Mouse (Mus musculus) MEL (cell line): ENCODE data around the gene Txnrd3. TPM values are rescaled to one million over a fixed set of nuclear protein-coding genes. Genes with fewer than 3 reads are reported as not detected.
A peak's percentile ranks its signal among the peaks of the same experiment; 100 is the strongest.

ENCODE experiments used
- DNase-seq: peaks from one replicate; pipeline ENCODE4 v3.0.0; 2011; ENCODE audit warnings: low read depth, low spot score
- H3K27ac ChIP-seq: 2 replicates; pipeline ENCODE4 v1.5.1; 2012; ENCODE audit warnings: low read depth, mild to moderate bottlenecking, control low read depth, low read length, moderate library complexity; ENCODE audit not compliant: control insufficient read depth
- H3K27me3 ChIP-seq, 2 experiments: fragments of 150-350 bp in 1 of 2; sonication (generic) in 1 of 2; 2 replicates each; pipeline ENCODE4 v1.6.1; 2012; ENCODE audit warnings: low read length in 2 of 2, mild to moderate bottlenecking in 2 of 2, improper control_type of control experiment in 1 of 2, moderate library complexity in 1 of 2; ENCODE audit not compliant: insufficient read depth in 2 of 2, control insufficient read depth in 1 of 2
- H3K36me3 ChIP-seq, 2 experiments: 2 replicates each; pipeline ENCODE4 v1.6.1; 2012 to 2014; ENCODE audit warnings: low read length in 2 of 2, improper control_type of control experiment in 1 of 2, inconsistent platforms in 1 of 2, mild to moderate bottlenecking in 1 of 2; ENCODE audit not compliant: insufficient read depth in 2 of 2, control insufficient read depth in 1 of 2
- H3K4me1 ChIP-seq, 2 experiments: fragments of 150-350 bp in 1 of 2; sonication (generic) in 1 of 2; 2 replicates each; pipeline ENCODE4 v1.6.1; 2012; ENCODE audit warnings: low read length in 2 of 2, improper control_type of control experiment in 1 of 2, mild to moderate bottlenecking in 1 of 2; ENCODE audit not compliant: insufficient read depth in 2 of 2, control insufficient read depth in 1 of 2
- H3K4me3 ChIP-seq, 2 experiments: fragments of 150-350 bp in 1 of 2; sonication (generic) in 1 of 2; 2 replicates each; pipeline ENCODE4 v1.5.1; 2012; ENCODE audit warnings: low read depth in 2 of 2, low read length in 2 of 2, mild to moderate bottlenecking in 2 of 2, moderate library complexity in 2 of 2, control low read depth in 1 of 2, improper control_type of control experiment in 1 of 2; ENCODE audit not compliant: control insufficient read depth in 1 of 2, insufficient read depth in 1 of 2
- H3K79me2 ChIP-seq: 2 replicates; pipeline ENCODE4 v1.6.1; 2012; ENCODE audit warnings: mild to moderate bottlenecking, low read length, moderate library complexity; ENCODE audit not compliant: control insufficient read depth, poor library complexity, insufficient read depth
- H3K9ac ChIP-seq: 2 replicates; pipeline ENCODE4 v1.6.1; 2012; ENCODE audit warnings: low read depth, mild to moderate bottlenecking, control low read depth, low read length, moderate library complexity; ENCODE audit not compliant: control insufficient read depth, poor library complexity, severe bottlenecking
- H3K9me3 ChIP-seq: fragments of 150-350 bp; sonication (generic); replicated peaks from 2 replicates; pipeline ENCODE4 v1.6.1; 2012; ENCODE audit warnings: mild to moderate bottlenecking, low read length, improper control_type of control experiment, moderate library complexity; ENCODE audit not compliant: insufficient read depth
- BHLHE40 ChIP-seq: IDR thresholded peaks from 2 replicates; pipeline ENCODE4 v1.6.1; 2012; ENCODE audit warnings: low read depth, mild to moderate bottlenecking, inconsistent platforms, low read length, improper control_type of control experiment, borderline replicate concordance
- CHD1 ChIP-seq: IDR thresholded peaks from 2 replicates; pipeline ENCODE4 v1.6.1; 2012; ENCODE audit warnings: low read depth, mild to moderate bottlenecking, inconsistent platforms, low read length, improper control_type of control experiment
- CHD2 ChIP-seq: IDR thresholded peaks from 2 replicates; pipeline ENCODE4 v1.6.1; 2011; ENCODE audit warnings: low read length, improper control_type of control experiment
- CTCF ChIP-seq, 3 experiments: IDR thresholded peaks in 2 of 3; conservative IDR thresholded peaks in 1 of 3; 2 replicates each; pipeline ENCODE4 v1.5.1; 2011 to 2012; ENCODE audit warnings: low read length in 3 of 3, low read depth in 2 of 3, mild to moderate bottlenecking in 2 of 3, improper control_type of control experiment in 1 of 3, inconsistent platforms in 1 of 3, mixed read lengths in 1 of 3, moderate library complexity in 1 of 3; ENCODE audit not compliant: control insufficient read depth in 1 of 3, insufficient read depth in 1 of 3, poor library complexity in 1 of 3, severe bottlenecking in 1 of 3
- EP300 ChIP-seq, 2 experiments: IDR thresholded peaks; 2 replicates each; pipeline ENCODE4 v1.6.1; 2011; ENCODE audit warnings: improper control_type of control experiment in 2 of 2, low read length in 2 of 2, low read depth in 1 of 2, mild to moderate bottlenecking in 1 of 2
- ETS1 ChIP-seq: IDR thresholded peaks from 2 replicates; pipeline ENCODE4 v1.6.1; 2012; ENCODE audit warnings: low read depth, mild to moderate bottlenecking, inconsistent platforms, low read length, improper control_type of control experiment, moderate library complexity
- GATA1 ChIP-seq: IDR thresholded peaks from 2 replicates; pipeline ENCODE4 v1.6.1; 2011; ENCODE audit warnings: low read depth, low read length, improper control_type of control experiment
- HCFC1 ChIP-seq: IDR thresholded peaks from 2 replicates; pipeline ENCODE4 v1.6.1; 2012; ENCODE audit warnings: low read depth, mild to moderate bottlenecking, inconsistent platforms, low read length, improper control_type of control experiment, moderate library complexity
- MAX ChIP-seq: IDR thresholded peaks from 2 replicates; pipeline ENCODE4 v1.6.1; 2011; ENCODE audit warnings: low read length, improper control_type of control experiment
- MAZ ChIP-seq: IDR thresholded peaks from 2 replicates; pipeline ENCODE4 v1.6.1; 2012; ENCODE audit warnings: low read depth, mild to moderate bottlenecking, inconsistent platforms, low read length, improper control_type of control experiment
- MEF2A ChIP-seq: IDR thresholded peaks from 2 replicates; pipeline ENCODE4 v1.6.1; 2014; ENCODE audit warnings: low read depth, mild to moderate bottlenecking, inconsistent platforms, low read length, improper control_type of control experiment; ENCODE audit not compliant: poor library complexity, insufficient replicate concordance, severe bottlenecking; ENCODE audit errors: extremely low read depth
- MYB ChIP-seq: IDR thresholded peaks from 2 replicates; pipeline ENCODE4 v1.6.1; 2011; ENCODE audit warnings: mild to moderate bottlenecking, low read depth, low read length, improper control_type of control experiment
- POLR2A ChIP-seq, 2 experiments: IDR thresholded peaks; 2 replicates each; pipeline ENCODE4 v1.6.1; 2011 to 2012; ENCODE audit warnings: low read length in 2 of 2, mild to moderate bottlenecking in 2 of 2, control low read depth in 1 of 2, improper control_type of control experiment in 1 of 2, low read depth in 1 of 2, moderate library complexity in 1 of 2; ENCODE audit not compliant: control insufficient read depth in 1 of 2, insufficient read depth in 1 of 2, poor library complexity in 1 of 2
- POLR2AphosphoS5 ChIP-seq: IDR thresholded peaks from 2 replicates; pipeline ENCODE4 v1.6.1; 2012; ENCODE audit warnings: low read depth, borderline replicate concordance, mild to moderate bottlenecking, inconsistent platforms, low read length, moderate library complexity, mixed read lengths
- RAD21 ChIP-seq: IDR thresholded peaks from 2 replicates; pipeline ENCODE4 v1.6.1; 2011; ENCODE audit warnings: mild to moderate bottlenecking, low read depth, low read length, improper control_type of control experiment
- RCOR1 ChIP-seq: IDR thresholded peaks from 2 replicates; pipeline ENCODE4 v1.6.1; 2012; ENCODE audit warnings: low read depth, mild to moderate bottlenecking, inconsistent platforms, low read length, improper control_type of control experiment
- SMC3 ChIP-seq: IDR thresholded peaks from 2 replicates; pipeline ENCODE4 v1.6.1; 2011; ENCODE audit warnings: low read depth, low read length, improper control_type of control experiment
- TAL1 ChIP-seq: IDR thresholded peaks from 2 replicates; pipeline ENCODE4 v1.6.1; 2012; ENCODE audit warnings: mild to moderate bottlenecking, inconsistent platforms, low read length, moderate library complexity, mixed read lengths
- TBP ChIP-seq: IDR thresholded peaks from 2 replicates; pipeline ENCODE4 v1.8.0; 2011; ENCODE audit warnings: low read depth, low read length, improper control_type of control experiment
- TCF12 ChIP-seq: IDR thresholded peaks from 2 replicates; pipeline ENCODE4 v1.6.1; 2014; ENCODE audit warnings: low read depth, mild to moderate bottlenecking, inconsistent platforms, low read length, improper control_type of control experiment, moderate library complexity
- ZC3H11A ChIP-seq: IDR thresholded peaks from 2 replicates; pipeline ENCODE4 v1.6.1; 2012; ENCODE audit warnings: low read depth, mild to moderate bottlenecking, inconsistent platforms, low read length, improper control_type of control experiment
- ZMIZ1 ChIP-seq: IDR thresholded peaks from 2 replicates; pipeline ENCODE4 v1.6.1; 2012; ENCODE audit warnings: low read depth, mild to moderate bottlenecking, inconsistent platforms, low read length, improper control_type of control experiment, moderate library complexity
- polyA plus RNA-seq, 2 experiments: library from polyadenylated mRNA; stranded (reverse) in 1 of 2; unstranded in 1 of 2; fragments of >175 nt in 1 of 2; fragments of >200 nt in 1 of 2; gene quantifications; 2 replicates each; pipeline versions ENCODE4 v1.2.1 to v1.2.4; 2012; ENCODE audit warnings: low replicate concordance in 2 of 2, low read depth in 1 of 2; ENCODE audit not compliant: insufficient read length in 2 of 2, insufficient read depth in 1 of 2, missing spikeins in 1 of 2
- total RNA-seq: library from RNA; depleted of rRNA; stranded (reverse); fragments of 300-350 nt; gene quantifications from 2 replicates; pipeline ENCODE4 v1.2.3, GENCODE M21; 2012

The Txnrd3 gene
- total and polyA plus RNA-seq, 3 experiments, result 8.7 to 15.1 TPM; not detected in 1

DNA sequence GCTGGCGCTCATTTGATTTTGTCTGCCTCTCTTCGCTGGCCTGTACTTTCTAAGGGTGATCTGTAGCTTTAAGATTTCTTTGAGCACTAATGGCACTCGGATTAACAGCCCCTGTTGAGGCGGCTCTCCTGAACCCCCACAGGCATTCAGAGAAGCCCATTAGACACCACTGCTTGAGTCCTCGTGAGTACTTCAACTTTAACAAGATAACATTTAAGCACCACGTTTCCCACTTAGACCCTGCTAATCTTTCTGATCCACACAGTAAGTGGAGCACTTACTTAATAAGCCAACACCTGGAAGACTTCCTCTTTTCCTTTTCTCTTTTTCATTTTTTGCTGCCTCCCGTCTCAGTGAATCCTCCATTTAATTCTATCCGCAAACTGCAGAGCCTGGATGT is 21.4 kb downstream of the Txnrd3 start (continued):
- TF ChIP-seq ZC3H11A, result no peak
- peak; percentile 45 for TF ChIP-seq GATA1
- TF ChIP-seq ETS1, result 0 out of 2 replicates have a peak, but pooled peaks have one; percentile 20
- peak; percentile 11 to 51; a peak in 3 of 4 replicates for TF ChIP-seq EP300 (IDR thresholded peaks at IDR 0.05; ENCODE audit: low read depth in 1 of 2, low read length in 2 of 2)
- TF ChIP-seq TCF12, result peak; percentile 57
- TF ChIP-seq MAX, result no peak
- no peak for TF ChIP-seq POLR2AphosphoS5
- no peak for TF ChIP-seq CHD1
- TF ChIP-seq RCOR1, result no peak
- peak; percentile 44 for TF ChIP-seq TAL1
- no peak for TF ChIP-seq BHLHE40
- TF ChIP-seq TBP, result no peak

DNA sequence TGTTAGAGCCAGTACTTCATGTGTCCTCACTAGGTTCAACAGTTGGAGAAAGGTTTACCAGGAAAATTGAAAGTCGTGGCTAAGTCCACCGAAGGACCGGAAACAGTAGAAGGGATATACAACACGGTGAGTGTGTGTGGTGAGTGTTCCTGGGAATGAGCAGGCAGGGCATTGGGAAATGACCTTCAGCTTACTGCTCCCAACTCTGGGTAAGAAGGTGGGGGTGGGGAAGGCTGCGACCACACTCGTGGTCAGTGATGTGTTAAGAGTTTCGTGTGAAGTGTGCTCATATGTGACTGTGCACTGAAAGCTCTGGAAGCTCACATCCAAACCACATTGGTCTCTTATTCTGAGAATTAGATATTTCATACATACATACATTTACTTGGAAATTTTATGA is 21.9 kb downstream of the Txnrd3 start:
- H3K27ac ChIP-seq, result no peak overlapping the region
- TF ChIP-seq MEF2A, result no peak
- no peak for TF ChIP-seq POLR2A (IDR thresholded peaks at IDR 0.05; ENCODE audit: control insufficient read depth in 1 of 2, insufficient read depth in 1 of 2, low read depth in 1 of 2, low read length in 2 of 2, poor library complexity in 1 of 2)
- TF ChIP-seq, all 39 proteins: peak for 0
- H3K4me1 ChIP-seq, result peaks cover 0 to 6% of the 10 kb centered on the region in 2 experiments; a peak in 2 of 4 replicates
- H3K27me3 ChIP-seq, result no peaks in the 10 kb centered on the region
- DNase-seq, result no peak
- no peaks in the 10 kb centered on the region for H3K9me3 ChIP-seq
- H3K9ac ChIP-seq, result no peak overlapping the region
- no peaks in the 10 kb centered on the region for H3K79me2 ChIP-seq
- peaks cover 0 to 3% of the 10 kb centered on the region in 2 experiments; a peak in 2 of 4 replicates for H3K36me3 ChIP-seq
- H3K4me3 ChIP-seq, result no peak overlapping the region

DNA sequence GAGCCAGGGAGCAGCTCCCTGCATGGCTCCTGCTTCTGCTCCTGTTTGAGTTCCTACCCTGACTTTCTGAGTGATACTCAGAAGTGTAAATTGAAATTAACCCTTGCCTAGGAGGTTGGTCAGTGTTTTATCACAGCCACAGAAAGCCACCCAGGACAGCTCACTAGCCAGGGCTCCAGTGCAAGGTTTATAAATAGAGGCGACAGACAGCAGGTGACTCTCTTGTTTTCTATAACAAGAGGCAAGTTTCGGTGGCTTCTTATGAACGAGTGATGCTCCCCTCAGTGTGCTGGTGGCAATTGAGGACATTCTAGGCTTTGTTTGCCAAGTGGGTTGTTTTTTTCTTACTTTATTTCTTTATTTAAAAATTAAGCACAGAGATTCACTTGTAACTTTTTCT is 23.2 kb downstream of the Txnrd3 start:
- H3K27ac ChIP-seq, result no peak overlapping the region
- no peak overlapping the region for H3K4me3 ChIP-seq
- DNase-seq, result no peak
- no peaks in the 10 kb centered on the region for H3K79me2 ChIP-seq
- peaks cover 0 to 3% of the 10 kb centered on the region in 2 experiments; a peak in 2 of 4 replicates for H3K36me3 ChIP-seq
- no peaks in the 10 kb centered on the region for H3K27me3 ChIP-seq
- TF ChIP-seq EP300 (IDR thresholded peaks at IDR 0.05; ENCODE audit: low read depth in 1 of 2, low read length in 2 of 2) (no peak), ZC3H11A (no peak), MAZ (no peak), POLR2A (IDR thresholded peaks at IDR 0.05; ENCODE audit: control insufficient read depth in 1 of 2, insufficient read depth in 1 of 2, low read depth in 1 of 2, low read length in 2 of 2, poor library complexity in 1 of 2) (no peak), ZMIZ1 (no peak), GATA1 (no peak), HCFC1 (no peak), MYB (no peak), RAD21 (no peak), SMC3 (no peak), CTCF (IDR thresholded peaks at IDR 0.05 in 2 of 3, conservative IDR thresholded peaks at IDR 0.05 in 1 of 3; ENCODE audit: control insufficient read depth in 1 of 3, insufficient read depth in 1 of 3, low read depth in 2 of 3, low read length in 3 of 3, poor library complexity in 1 of 3, severe bottlenecking in 1 of 3) (no peak), RCOR1 (no peak), CHD2 (no peak)
- TF ChIP-seq, all 39 proteins: peak for 0
- H3K9me3 ChIP-seq, result no peaks in the 10 kb centered on the region
- H3K4me1 ChIP-seq, result peaks cover 0 to 6% of the 10 kb centered on the region in 2 experiments; a peak in 2 of 4 replicates
- H3K9ac ChIP-seq, result no peak overlapping the region
